Mouse (Mus musculus) thymus, postnatal 36 days (tissue): ENCODE data around the gene Pax3.

ENCODE experiments used
- DNase-seq, 2 experiments: peaks; one replicate each; pipeline ENCODE4 v3.0.0; 2022; ENCODE audit warnings: mixed read lengths in 2 of 2

The Pax3 gene

GRCm38 (mm10) chr1:78171671-78172070 is 25.3 kb downstream of the Pax3 start:
- no peak for DNase-seq

DNA sequence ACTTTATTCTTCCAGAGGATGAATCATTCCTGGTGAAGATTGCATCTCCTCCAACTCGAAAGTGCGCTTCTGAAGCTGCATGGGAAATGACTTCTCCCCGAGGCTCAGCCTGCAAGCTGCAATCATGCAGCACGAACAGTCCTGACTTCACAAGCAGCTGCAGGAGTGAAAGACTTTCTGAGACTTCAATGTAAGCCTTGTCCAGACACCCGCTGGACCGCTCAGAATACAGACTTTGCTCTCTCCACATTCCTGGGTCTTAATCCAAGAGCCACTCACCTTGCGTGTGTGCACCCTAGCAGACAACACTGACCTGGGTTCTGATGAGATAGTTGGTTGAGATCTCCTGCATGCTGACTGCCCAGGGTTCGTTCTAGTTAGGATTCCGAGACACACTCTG is 26.2 kb downstream of the Pax3 start:
- no peak for DNase-seq

DNA sequence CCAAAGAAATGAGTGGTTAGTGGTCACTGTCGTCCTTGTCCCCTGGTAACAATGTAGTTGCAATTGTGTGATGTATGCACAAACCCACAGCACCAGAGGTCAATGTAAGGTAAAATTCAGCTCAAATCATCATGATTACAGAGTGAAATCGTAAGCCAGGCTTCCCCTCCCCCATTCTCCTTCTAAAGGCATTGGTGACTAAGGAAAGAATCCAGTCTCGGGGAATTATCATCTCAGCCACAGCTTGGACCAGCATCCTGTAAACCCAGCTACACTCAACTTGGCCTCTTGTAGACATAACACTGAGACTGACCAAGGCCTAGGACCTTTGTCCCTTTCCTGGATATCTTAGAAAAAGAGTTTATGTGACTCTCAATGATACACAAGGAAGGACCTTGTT is 28.1 kb downstream of the Pax3 start:
- DNase-seq: no peak

GRCm38 (mm10) chr1:78167577-78168286 is 29.2 kb downstream of the Pax3 start:
- no peak for DNase-seq

GRCm38 (mm10) chr1:78161745-78162144 is 35.2 kb downstream of the Pax3 start:
- DNase-seq: no peak

- DNase-seq: no peak
Observed at GRCm38 (mm10) chr1:78157930-78158329, 39.0 kb downstream of the Pax3 start.

DNA sequence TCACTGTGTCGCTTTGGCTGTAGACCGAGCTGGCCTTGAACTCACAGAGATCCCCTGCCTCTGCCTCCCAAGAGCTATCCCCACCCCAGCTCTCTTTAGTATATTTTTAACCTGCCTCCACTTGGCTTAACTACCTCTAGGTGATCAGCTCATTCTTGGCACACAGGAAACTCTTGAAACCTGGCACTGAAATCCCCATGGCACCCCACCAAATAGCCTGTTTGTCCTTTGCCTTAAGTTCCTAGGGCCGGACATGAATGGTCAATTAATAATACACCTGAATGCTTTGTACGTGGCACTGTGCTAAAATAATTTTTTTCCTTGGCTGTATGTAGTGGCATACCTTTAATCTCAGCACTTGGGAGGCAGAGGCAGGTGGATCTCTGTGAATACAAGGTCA is 41.1 kb downstream of the Pax3 start:
- no peak for DNase-seq

- DNase-seq: no peak
Observed at GRCm38 (mm10) chr1:78148011-78148623, 48.8 kb downstream of the Pax3 start.

DNA sequence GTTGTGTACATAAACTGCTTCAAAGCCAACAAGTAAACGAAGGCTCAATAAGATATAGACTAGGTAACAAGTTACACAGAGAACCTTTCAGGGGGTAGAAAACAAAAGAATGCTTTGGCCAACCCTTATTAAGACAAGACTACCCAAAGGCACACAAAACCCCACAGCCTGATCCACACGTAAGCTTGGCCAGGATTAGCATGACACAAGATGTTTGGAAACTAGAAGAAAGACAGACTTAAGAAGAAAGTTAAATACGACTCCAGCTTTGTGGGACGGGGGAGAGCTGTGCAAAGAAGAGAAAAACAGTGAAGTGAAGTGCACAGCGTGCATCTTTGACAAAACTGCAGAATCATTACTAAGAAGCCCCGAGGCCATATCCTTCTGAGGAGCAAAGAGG is 53.5 kb downstream of the Pax3 start:
- no peak for DNase-seq

DNA sequence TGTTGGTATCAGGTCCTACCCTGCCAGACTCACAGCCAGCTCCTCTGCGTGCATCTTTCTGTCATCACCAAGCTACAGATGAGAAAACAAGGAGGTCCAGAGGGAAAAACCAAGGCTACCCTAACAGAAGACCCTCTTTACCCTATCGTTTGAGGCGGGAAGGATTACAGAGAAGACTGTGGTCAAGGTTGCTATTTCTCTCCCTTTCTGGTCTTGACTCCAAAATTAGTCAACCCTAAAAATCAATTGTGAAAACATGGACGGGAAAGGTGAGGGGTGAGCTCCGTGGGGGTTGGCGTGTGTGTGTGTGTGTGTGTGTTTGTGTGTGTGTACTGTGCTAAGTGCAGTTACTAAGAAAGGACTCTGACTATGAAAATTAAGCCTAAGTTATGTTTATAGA is 54.0 kb downstream of the Pax3 start:
- no peak for DNase-seq

DNA sequence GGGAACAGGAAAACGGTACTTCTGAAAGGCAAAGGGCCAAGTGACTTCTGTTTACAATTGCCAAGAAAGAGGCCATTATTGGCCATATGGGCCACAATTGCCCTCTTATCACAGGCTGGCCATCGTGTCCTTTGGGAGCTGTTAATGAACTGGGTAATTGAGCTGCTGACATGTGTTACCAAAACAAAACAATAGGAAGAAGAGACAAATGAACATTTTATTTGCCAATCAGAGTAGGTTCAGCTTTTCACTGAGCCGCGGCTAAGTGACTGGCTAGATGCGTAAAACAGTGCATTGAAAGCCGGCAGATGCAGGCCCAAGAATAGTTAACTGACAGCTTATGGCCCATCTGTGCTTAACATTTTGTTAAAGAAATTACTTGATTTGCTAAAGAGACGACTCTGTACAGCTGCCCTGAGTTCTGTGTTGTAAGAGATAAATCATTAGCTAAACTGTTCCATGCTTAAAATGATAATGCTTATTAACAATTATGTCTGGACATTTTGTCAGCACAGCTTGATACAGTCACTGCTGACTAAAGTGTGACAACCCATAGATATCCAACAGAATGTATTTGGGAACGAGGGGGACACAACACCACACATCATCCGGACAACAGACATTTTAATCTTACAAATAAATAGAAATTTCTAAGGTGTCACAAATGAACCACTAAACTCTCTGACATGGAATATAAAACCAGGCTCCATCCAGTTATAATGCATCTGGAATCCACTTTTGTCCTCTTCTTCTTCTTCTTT is 55.0 kb downstream of the Pax3 start:
- DNase-seq: no peak

- DNase-seq: no peak
Observed at GRCm38 (mm10) chr1:78141314-78141713, 55.6 kb downstream of the Pax3 start.

GRCm38 (mm10) chr1:78140505-78141303 is 56.2 kb downstream of the Pax3 start:
- DNase-seq: no peak

GRCm38 (mm10) chr1:78139287-78139686 is 57.6 kb downstream of the Pax3 start:
- DNase-seq: no peak

GRCm38 (mm10) chr1:78129267-78129666 is 67.7 kb downstream of the Pax3 start:
- no peak for DNase-seq

DNA sequence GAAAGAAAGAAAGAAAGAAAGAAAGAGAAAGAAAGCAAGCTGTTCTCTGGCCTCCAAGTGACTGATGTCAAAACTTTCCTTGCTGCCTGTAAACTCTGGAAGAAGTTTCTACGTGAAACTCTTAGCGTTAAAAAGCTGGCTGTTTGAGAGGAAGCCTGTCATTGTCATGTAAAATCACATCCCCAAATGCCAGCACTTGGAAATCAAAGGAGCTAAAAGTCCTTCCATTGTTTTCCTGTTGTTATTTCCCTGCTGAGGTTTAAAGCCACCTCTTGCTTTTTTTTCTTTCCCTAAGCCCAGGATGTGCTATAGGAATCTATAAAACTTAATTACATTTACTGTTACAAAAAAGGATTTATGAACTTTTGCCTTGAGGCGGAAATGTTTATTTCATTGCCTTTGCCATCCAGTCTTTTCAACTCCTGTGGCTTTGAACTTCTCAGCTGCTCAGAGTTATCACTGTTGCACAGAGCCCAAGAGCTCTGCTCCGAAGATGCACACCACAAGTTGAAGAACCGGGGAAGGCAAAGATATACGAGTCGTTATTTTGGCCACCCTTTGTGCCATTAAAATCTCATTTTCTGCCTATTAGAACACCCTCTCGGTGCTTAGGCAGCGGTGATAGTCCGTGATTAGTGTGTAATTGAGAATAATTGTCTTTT is 76.9 kb downstream of the Pax3 start:
- no peak for DNase-seq

DNA sequence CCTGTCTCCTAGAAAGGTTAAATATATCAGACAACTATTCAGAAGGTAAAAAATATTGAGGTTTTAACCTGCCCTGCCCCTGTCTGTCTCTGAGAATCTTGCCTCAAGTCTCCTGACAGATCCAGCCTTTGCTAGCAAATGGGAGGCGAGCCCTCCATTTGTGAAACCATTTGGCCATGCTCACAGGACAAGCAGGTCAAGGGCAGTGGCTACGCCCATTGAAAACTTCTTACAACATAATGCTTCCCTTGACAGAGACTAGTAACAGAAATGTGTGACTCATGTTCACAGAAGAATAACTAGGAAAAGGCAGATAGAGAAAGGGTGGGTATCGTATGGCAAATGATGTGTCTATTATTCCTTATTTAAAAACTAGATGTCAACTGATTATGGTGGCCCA is 80.9 kb downstream of the Pax3 start:
- DNase-seq: no peak

DNA sequence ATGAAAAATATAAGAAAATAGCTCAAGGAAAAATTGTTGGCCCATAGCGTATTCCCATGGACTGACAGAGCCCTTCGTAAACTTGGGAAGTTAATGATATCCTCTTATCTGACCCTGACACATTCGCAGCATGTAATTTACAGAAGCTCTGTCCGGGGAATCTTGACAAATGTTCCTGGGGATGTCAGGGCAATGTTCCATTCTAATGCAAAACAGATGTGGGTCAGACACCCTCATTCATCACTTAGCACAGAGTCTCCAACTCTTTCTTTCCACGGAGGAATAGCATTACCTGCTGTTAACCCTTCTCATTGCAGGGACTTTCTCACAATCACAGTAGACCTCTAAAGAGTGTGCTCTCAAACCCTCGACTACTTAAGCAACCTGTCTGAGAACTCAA is 86.6 kb downstream of the Pax3 start:
- no peak for DNase-seq

- DNase-seq: no peak
Observed at GRCm38 (mm10) chr1:78103511-78103910, 93.4 kb downstream of the Pax3 start.

DNA sequence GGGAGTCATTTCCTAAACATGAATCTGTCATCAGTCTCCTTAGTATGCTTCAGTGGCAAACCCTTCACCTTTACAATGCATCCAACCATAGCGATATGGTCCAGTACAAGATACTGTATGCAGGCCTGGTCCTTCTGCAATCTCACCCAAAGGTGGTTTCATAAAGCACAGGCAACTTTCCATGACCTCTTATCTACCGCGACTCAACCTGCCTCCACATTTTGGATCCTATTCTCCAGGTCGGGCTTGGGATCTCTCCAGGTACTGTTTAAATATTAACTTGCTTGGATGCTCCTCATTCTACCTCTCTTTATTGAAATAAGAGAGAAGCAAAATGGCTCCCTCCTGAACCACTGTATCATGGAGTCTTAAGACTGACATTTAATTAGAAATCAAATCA is 103.3 kb downstream of the Pax3 start:
- no peak for DNase-seq

DNA sequence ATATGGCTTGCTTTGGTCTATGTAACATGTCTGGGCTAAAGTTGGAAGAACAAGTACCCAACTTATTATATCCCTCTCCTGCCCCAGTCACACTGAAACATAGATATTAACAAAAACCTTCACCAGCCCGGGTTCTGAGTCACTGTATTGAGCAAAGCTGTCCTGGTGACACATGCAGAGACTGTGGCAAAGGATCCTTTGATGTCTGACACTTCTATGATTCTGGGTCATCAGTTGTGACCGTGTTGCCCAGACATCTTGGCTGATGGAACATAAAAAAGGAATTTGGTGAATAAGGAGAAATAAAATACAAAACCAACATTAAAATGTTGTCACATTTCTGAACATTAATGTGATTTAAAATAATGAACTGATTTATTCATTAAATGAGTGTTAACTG is 108.3 kb downstream of the Pax3 start:
- DNase-seq: no peak

DNA sequence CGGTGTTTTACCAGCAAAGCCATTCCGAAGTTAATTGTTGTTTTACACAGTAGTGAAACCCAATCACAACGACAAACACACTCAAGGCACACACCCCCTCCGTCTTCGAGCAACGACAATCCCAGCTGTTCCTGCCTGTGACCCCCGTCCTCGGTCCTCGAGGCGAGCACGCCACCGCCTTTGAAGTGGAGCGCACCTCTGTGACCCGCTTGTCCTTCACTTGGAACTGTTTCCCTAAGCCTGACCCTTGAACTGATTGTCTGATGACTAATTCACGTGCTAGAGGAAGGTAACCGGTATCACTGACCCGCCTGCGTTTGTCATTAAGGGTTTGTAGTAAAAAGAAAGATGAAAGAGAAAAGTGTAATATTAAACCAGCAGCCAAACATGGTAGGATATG is 115.2 kb downstream of the Pax3 start:
- DNase-seq: no peak

- no peak for DNase-seq
Observed at GRCm38 (mm10) chr1:78060850-78061249, 136.1 kb downstream of the Pax3 start.
